Mouse (Mus musculus) CH12.LX (cell line): ENCODE measurements at regions not wholly inside any gene's neighbourhood (a gene's known extent, or its start where the extent isn't known, plus 50 kb on each side); places are given as distances from the start of the nearest gene placed in this dataset.

ENCODE experiments used
- DNase-seq: peaks from one replicate; pipeline ENCODE4 v3.0.0-alpha.2; 2013; ENCODE audit errors: extremely low read depth
- H3K27ac ChIP-seq: 2 replicates; pipeline ENCODE4 v1.5.1; 2012; ENCODE audit warnings: low read depth, mild to moderate bottlenecking, control low read depth, moderate library complexity; ENCODE audit not compliant: insufficient read depth
- H3K27me3 ChIP-seq: replicated peaks from 2 replicates; pipeline ENCODE3; 2012; ENCODE audit warnings: inconsistent platforms
- H3K36me3 ChIP-seq, 2 experiments: replicated peaks in 1 of 2; 2 replicates each; pipeline versions ENCODE3 to v1.6.1; 2012; ENCODE audit warnings: inconsistent platforms in 1 of 2, low read length in 1 of 2, mild to moderate bottlenecking in 1 of 2, mixed read lengths in 1 of 2, moderate library complexity in 1 of 2; ENCODE audit not compliant: control insufficient read depth in 1 of 2, insufficient read depth in 1 of 2
- H3K4me1 ChIP-seq, 2 experiments: 2 replicates each; pipeline ENCODE4 v1.6.1; 2012; ENCODE audit warnings: inconsistent platforms in 1 of 2, moderate library complexity in 1 of 2; ENCODE audit not compliant: insufficient read depth in 2 of 2, control insufficient read depth in 1 of 2
- H3K4me2 ChIP-seq: 2 replicates; pipeline ENCODE4 v1.6.1; 2012; ENCODE audit warnings: low read depth, mild to moderate bottlenecking, control low read depth; ENCODE audit not compliant: poor library complexity, insufficient read depth, severe bottlenecking
- H3K4me3 ChIP-seq, 3 experiments: fragments of 150-350 bp in 1 of 3; sonication (generic) in 1 of 3; replicated peaks in 1 of 3; 2 replicates each; pipeline versions ENCODE3 to v1.5.1; 2011 to 2012; ENCODE audit warnings: low read depth in 2 of 3, low read length in 2 of 3, mild to moderate bottlenecking in 2 of 3, moderate library complexity in 2 of 3, control low read depth in 1 of 3, improper control_type of control experiment in 1 of 3, inconsistent platforms in 1 of 3, mixed read lengths in 1 of 3; ENCODE audit not compliant: poor library complexity in 1 of 3
- H3K79me2 ChIP-seq: replicated peaks from 2 replicates; pipeline ENCODE4 v1.6.1; 2012; ENCODE audit warnings: mild to moderate bottlenecking, moderate library complexity; ENCODE audit not compliant: control insufficient read depth, poor library complexity, insufficient read depth, severe bottlenecking; ENCODE audit errors: extremely low read depth
- H3K9ac ChIP-seq: 2 replicates; pipeline ENCODE4 v1.6.1; 2012; ENCODE audit warnings: low read depth, mild to moderate bottlenecking, control low read depth, moderate library complexity; ENCODE audit not compliant: insufficient read depth
- H3K9me3 ChIP-seq: replicated peaks from 2 replicates; pipeline ENCODE3; 2012; ENCODE audit warnings: low read length, inconsistent platforms, mixed read lengths
- BHLHE40 ChIP-seq: IDR thresholded peaks from 2 replicates; pipeline ENCODE4 v1.6.1; 2011; ENCODE audit warnings: mild to moderate bottlenecking, low read depth, low read length, improper control_type of control experiment
- CHD2 ChIP-seq: IDR thresholded peaks from 2 replicates; pipeline ENCODE4 v1.6.1; 2011; ENCODE audit warnings: low read length, improper control_type of control experiment
- CTCF ChIP-seq, 2 experiments: IDR thresholded peaks in 1 of 2; conservative IDR thresholded peaks in 1 of 2; 2 replicates each; pipeline ENCODE4 v1.5.1; 2011 to 2012; ENCODE audit warnings: low read depth in 2 of 2, low read length in 2 of 2, improper control_type of control experiment in 1 of 2, inconsistent platforms in 1 of 2, mild to moderate bottlenecking in 1 of 2, moderate library complexity in 1 of 2
- ETS1 ChIP-seq: conservative IDR thresholded peaks from 2 replicates; pipeline ENCODE4 v1.6.1; 2012; ENCODE audit warnings: low read depth, mild to moderate bottlenecking, inconsistent platforms, low read length, improper control_type of control experiment, moderate library complexity
- GABPA ChIP-seq: IDR thresholded peaks from 2 replicates; pipeline ENCODE4 v1.6.1; 2012; ENCODE audit warnings: low read depth, low read length, improper control_type of control experiment, inconsistent platforms; ENCODE audit not compliant: insufficient replicate concordance
- IRF4 ChIP-seq: IDR thresholded peaks from 2 replicates; pipeline ENCODE4 v1.6.1; 2014; ENCODE audit warnings: low read depth, mild to moderate bottlenecking, inconsistent platforms, low read length, improper control_type of control experiment
- JUN ChIP-seq: IDR thresholded peaks from 2 replicates; pipeline ENCODE4 v1.6.1; 2011; ENCODE audit warnings: low read depth, mild to moderate bottlenecking, low read length, improper control_type of control experiment, moderate library complexity; ENCODE audit not compliant: insufficient read depth
- JUND ChIP-seq: conservative IDR thresholded peaks from 2 replicates; pipeline ENCODE4 v1.6.1; 2011; ENCODE audit warnings: low read depth, low read length, improper control_type of control experiment
- MAFK ChIP-seq: IDR thresholded peaks from 2 replicates; pipeline ENCODE4 v1.6.1; 2011; ENCODE audit warnings: low read length, improper control_type of control experiment; ENCODE audit not compliant: insufficient replicate concordance
- MXI1 ChIP-seq: IDR thresholded peaks from 2 replicates; pipeline ENCODE4 v1.6.1; 2011; ENCODE audit warnings: mild to moderate bottlenecking, low read depth, low read length, improper control_type of control experiment
- MYC ChIP-seq: IDR thresholded peaks from 2 replicates; pipeline ENCODE4 v1.6.1; 2011; ENCODE audit warnings: low read depth, mild to moderate bottlenecking, improper control_type of control experiment, low read length
- POLR2A ChIP-seq: IDR thresholded peaks from 2 replicates; pipeline ENCODE4 v1.6.1; 2011; ENCODE audit warnings: low read depth, mild to moderate bottlenecking, improper control_type of control experiment, low read length
- POLR2AphosphoS2 ChIP-seq: IDR thresholded peaks from 2 replicates; pipeline ENCODE4 v1.6.1; 2011; ENCODE audit warnings: low read depth, low read length, improper control_type of control experiment
- RAD21 ChIP-seq: IDR thresholded peaks from 2 replicates; pipeline ENCODE4 v1.6.1; 2011; ENCODE audit warnings: low read depth, mild to moderate bottlenecking, low read length, improper control_type of control experiment, moderate library complexity
- RCOR1 ChIP-seq: conservative IDR thresholded peaks from 2 replicates; pipeline ENCODE4 v1.6.1; 2012; ENCODE audit warnings: low read depth, mild to moderate bottlenecking, inconsistent platforms, low read length, improper control_type of control experiment
- TBP ChIP-seq: conservative IDR thresholded peaks from 2 replicates; pipeline ENCODE4 v1.6.1; 2011; ENCODE audit warnings: low read depth, low read length, improper control_type of control experiment
- UBTF ChIP-seq: IDR thresholded peaks from 2 replicates; pipeline ENCODE4 v1.6.1; 2012; ENCODE audit warnings: low read depth, mild to moderate bottlenecking, inconsistent platforms, low read length, improper control_type of control experiment, moderate library complexity
- USF2 ChIP-seq: conservative IDR thresholded peaks from 2 replicates; pipeline ENCODE4 v1.6.1; 2011; ENCODE audit warnings: low read depth, low read length, improper control_type of control experiment
- ZC3H11A ChIP-seq: IDR thresholded peaks from 2 replicates; pipeline ENCODE4 v1.6.1; 2012; ENCODE audit warnings: low read depth, mild to moderate bottlenecking, inconsistent platforms, low read length, improper control_type of control experiment
- ZMIZ1 ChIP-seq: IDR thresholded peaks from 2 replicates; pipeline ENCODE4 v1.6.1; 2012; ENCODE audit warnings: low read depth, mild to moderate bottlenecking, inconsistent platforms, low read length, improper control_type of control experiment
- ZNF384 ChIP-seq: IDR thresholded peaks from 2 replicates; pipeline ENCODE4 v1.6.1; 2012; ENCODE audit warnings: low read depth, low read length, improper control_type of control experiment, inconsistent platforms
- dilution Hi-C: fragments of 300-500 bp; cut with MboI; formaldehyde crosslinking; loops from 2 replicates; pipeline ENCODE4 v1.14.3; 2020; ENCODE audit warnings: low sequenced_read_pairs; ENCODE audit not compliant: extremely low pct_unique_long_range_greater_than_20kb, extremely low pct_ligation_motif_present
- in situ Hi-C: fragments of 300-500 bp; cut with MboI; formaldehyde crosslinking; loops from 3 replicates; pipeline ENCODE4 v1.14.3; 2019; ENCODE audit warnings: low sequenced_read_pairs, low pct_ligation_motif_present, low pct_unique_long_range_greater_than_20kb, mixed read lengths

GRCm38 (mm10) chr4:125923225-125923624, 101.1 kb upstream of the Csf3r start:
- Histone ChIP-seq H3K4me3 (no peak overlapping the region), H3K27ac (no peak overlapping the region), H3K79me2 (no peaks in the 10 kb centered on the region), H3K27me3 (peaks cover 91% of the 10 kb centered on the region), H3K9me3 (peaks cover 3% of the 10 kb centered on the region), H3K9ac (no peak overlapping the region), H3K4me2 (no peak overlapping the region), H3K4me1 (peaks cover 0 to 16% of the 10 kb centered on the region in 2 experiments; a peak in 2 of 4 replicates), H3K36me3 (no peaks in the 10 kb centered on the region)
- in situ Hi-C loops = no loop called here
- TF ChIP-seq CTCF (conservative IDR thresholded peaks at IDR 0.05 in 1 of 2, IDR thresholded peaks at IDR 0.05 in 1 of 2; ENCODE audit: low read depth in 2 of 2, low read length in 2 of 2) (no peak), MAFK (no peak), TBP (no peak), ZMIZ1 (no peak), IRF4 (no peak), MYC (no peak), RCOR1 (no peak), BHLHE40 (no peak), CHD2 (no peak), UBTF (no peak)
- dilution Hi-C loops = no loop called here
- DNase-seq = no peak

GRCm38 (mm10) chr4:125928196-125928595, 96.2 kb upstream of the Csf3r start:
- no peaks in the 10 kb centered on the region for H3K9me3 ChIP-seq
- in situ Hi-C loops = no loop called here
- H3K27me3 ChIP-seq = peaks cover 90% of the 10 kb centered on the region

More at GRCm38 (mm10) chr4:125928196-125928595, 96.2 kb upstream of the Csf3r start:
- H3K79me2 ChIP-seq = no peaks in the 10 kb centered on the region
- H3K36me3 ChIP-seq = no peaks in the 10 kb centered on the region
- H3K4me3 ChIP-seq = no peak overlapping the region
- TF ChIP-seq ZNF384 (no peak), GABPA (no peak), JUND (no peak), IRF4 (no peak), ETS1 (no peak), USF2 (no peak), JUN (no peak), POLR2A (no peak), ZC3H11A (no peak), POLR2AphosphoS2 (no peak), RAD21 (no peak), MXI1 (no peak), RCOR1 (no peak)
- H3K4me1 ChIP-seq = peaks cover 0 to 7% of the 10 kb centered on the region in 2 experiments; a peak in 2 of 4 replicates
- H3K9ac ChIP-seq = no peak overlapping the region
- no peak overlapping the region for H3K27ac ChIP-seq
- DNase-seq = no peak
- dilution Hi-C loops = no loop called here
- no peak overlapping the region for H3K4me2 ChIP-seq
